Mouse (Mus musculus): ENCODE measurements around the gene Cul7.

DNA sequence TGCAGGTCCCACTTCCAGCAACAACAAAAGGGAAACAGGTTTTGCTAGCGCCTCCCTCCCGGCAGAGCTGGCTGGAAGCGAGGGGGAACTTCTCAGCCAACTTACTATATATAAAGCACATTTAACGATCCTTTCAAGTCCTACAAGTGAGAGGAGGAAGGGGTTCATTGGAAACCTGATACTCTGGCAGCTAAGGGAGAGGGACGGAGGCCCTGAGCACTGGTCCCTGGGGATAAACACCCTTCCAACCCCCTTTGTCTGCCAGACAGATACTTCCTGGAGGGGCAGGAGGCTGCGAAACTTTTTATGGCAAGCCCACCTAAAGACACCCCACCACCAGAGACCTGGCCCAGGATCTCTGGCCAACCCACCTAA is 31.8 kb upstream of the Cul7 start:
- TF ChIP-seq CTCF (IDR thresholded peaks at IDR 0.05; ENCODE audit: insufficient read depth, low read depth, low read length) = no peak
- TF ChIP-seq POLR2A (IDR thresholded peaks at IDR 0.05; ENCODE audit: insufficient read depth, low read depth, low read length) = no peak
